Mouse (Mus musculus) liver, embryonic 12.5 days (tissue): Measurements from ENCODE around the gene Synj2. TPM values are rescaled to one million over a fixed set of nuclear protein-coding genes. Genes with fewer than 3 reads are reported as not detected.
"Not testable (repeated sequence)": the region's sequence is repeated elsewhere in the genome, so short reads cannot be mapped to it uniquely, and the experiment has no call there.

Source experiments
- ATAC-seq: fragments of 200-750 bp; cut with Nextera tagmentation; 2 replicates; pipeline ENCODE4 v1.8.0; 2017; ENCODE audit warnings: moderate number of reproducible peaks, mild to moderate bottlenecking, moderate library complexity
- H3K27ac ChIP-seq: fragments of 300-500 bp; sonication (generic); 2 replicates; pipeline ENCODE4 v1.5.1; 2016; ENCODE audit warnings: mild to moderate bottlenecking
- H3K27me3 ChIP-seq: fragments of 300-500 bp; sonication (generic); replicated peaks from 2 replicates; pipeline ENCODE4 v1.6.1; 2016; ENCODE audit warnings: mild to moderate bottlenecking, moderate library complexity
- H3K36me3 ChIP-seq: fragments of 300-500 bp; sonication (generic); 2 replicates; pipeline ENCODE4 v1.6.1; 2016; ENCODE audit warnings: mild to moderate bottlenecking, moderate library complexity
- H3K4me1 ChIP-seq: fragments of 300-500 bp; sonication (generic); 2 replicates; pipeline ENCODE4 v1.6.1; 2016
- H3K4me2 ChIP-seq: fragments of 300-500 bp; sonication (generic); 2 replicates; pipeline ENCODE4 v1.6.1; 2016; ENCODE audit warnings: mild to moderate bottlenecking, moderate library complexity
- H3K4me3 ChIP-seq: fragments of 300-500 bp; sonication (generic); 2 replicates; pipeline ENCODE4 v1.5.1; 2016; ENCODE audit warnings: mild to moderate bottlenecking, moderate library complexity
- H3K9ac ChIP-seq: fragments of 300-500 bp; sonication (generic); 2 replicates; pipeline ENCODE4 v1.6.1; 2016; ENCODE audit warnings: mild to moderate bottlenecking, moderate library complexity
- H3K9me3 ChIP-seq: fragments of 300-500 bp; sonication (generic); replicated peaks from 2 replicates; pipeline ENCODE4 v1.6.1; 2016; ENCODE audit warnings: mild to moderate bottlenecking, moderate library complexity
- WGBS: fragments of 180-500 bp; shearing (Covaris S2); methylation state at CpG from one replicate; pipeline ENCODE4 v1.1.7; 2016; ENCODE audit not compliant: insufficient replicate concordance; 5-methylcytosine and 5-hydroxymethylcytosine counted together
- polyA plus RNA-seq: library from polyadenylated mRNA; unstranded; fragments of >200 nt; fragmentation: Nextera tagmentation; extraction: Ambion mirVana; gene quantifications from 2 replicates; pipeline ENCODE4 v1.2.1, GENCODE M21; 2016

The Synj2 gene
- polyA plus RNA-seq, 1 experiment from 2014 or later = 1.6 TPM

DNA sequence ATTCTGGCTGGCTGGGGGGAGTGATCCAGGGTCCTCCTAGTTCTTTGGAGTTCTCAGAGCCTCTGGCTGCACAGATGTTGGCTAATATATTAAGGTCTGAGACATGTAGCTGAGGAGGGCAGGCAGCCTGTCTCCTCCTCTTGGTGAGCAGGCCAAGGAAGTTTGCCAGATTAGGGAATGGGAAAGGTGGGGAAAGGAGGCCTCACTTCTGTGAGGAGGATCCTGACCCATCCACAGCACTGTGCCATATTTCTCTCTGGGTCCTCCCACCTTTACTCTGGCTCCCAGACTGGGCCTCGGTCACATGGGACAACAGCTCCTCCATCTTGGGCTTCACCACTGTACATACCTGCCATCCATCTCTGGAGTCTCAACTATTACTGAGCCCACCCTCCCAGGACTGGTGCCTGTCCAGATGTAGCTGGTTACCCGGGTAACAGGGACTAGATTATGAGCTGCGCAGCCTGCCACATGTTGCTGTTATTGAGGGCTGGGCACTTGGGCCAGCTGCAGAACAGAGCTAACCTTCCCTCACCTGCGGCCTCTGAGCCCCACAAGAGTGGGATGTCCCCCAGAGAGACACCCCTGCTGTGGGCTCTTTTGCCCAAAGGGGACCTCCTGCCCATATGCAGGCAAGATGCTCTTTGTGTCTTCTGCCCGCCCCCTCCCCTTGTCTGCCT is 66.2 kb downstream of the Synj2 start:
- H3K4me1 ChIP-seq = peaks cover 29% of the 10 kb centered on the region
- H3K27me3 ChIP-seq = 0 out of 2 replicates have a peak, but pooled peaks cover 5% of the 10 kb centered on the region
- H3K27ac ChIP-seq = no peak overlapping the region
- H3K9ac ChIP-seq = no peak overlapping the region
- H3K4me3 ChIP-seq = no peak overlapping the region
- WGBS = 68% methylated on average over 5 of the region's 5 CpGs
- no peaks in the 10 kb centered on the region for H3K9me3 ChIP-seq
- ATAC-seq = no peak
- H3K36me3 ChIP-seq = peaks cover 4% of the 10 kb centered on the region; the same call in 1 of the 2 replicates
- H3K4me2 ChIP-seq = no peak overlapping the region

DNA sequence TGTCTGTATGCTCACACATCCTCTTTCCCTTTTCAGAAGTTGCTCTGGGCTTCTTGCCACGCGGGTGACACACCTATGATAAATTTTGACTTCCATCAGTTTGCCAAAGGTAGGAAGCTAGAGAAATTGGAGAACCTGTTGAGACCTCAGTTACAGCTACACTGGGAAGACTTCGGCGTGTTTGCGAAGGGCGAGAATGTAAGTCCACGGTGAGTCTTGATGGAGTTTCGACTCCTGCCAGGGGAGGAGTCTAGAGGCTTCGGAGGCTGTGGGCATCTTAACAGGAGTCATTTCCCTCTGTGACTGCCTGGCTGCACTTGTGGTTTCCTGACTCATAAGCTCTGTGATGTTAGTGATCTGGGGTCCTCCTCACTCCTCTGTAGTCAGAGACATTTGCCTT is 66.8 kb downstream of the Synj2 start:
- no peak overlapping the region for H3K4me3 ChIP-seq
- peaks cover 4% of the 10 kb centered on the region; the same call in 1 of the 2 replicates for H3K36me3 ChIP-seq
- no peaks in the 10 kb centered on the region for H3K9me3 ChIP-seq
- ATAC-seq = no peak
- H3K4me2 ChIP-seq = no peak overlapping the region
- no peak overlapping the region for H3K27ac ChIP-seq
- no peak overlapping the region for H3K9ac ChIP-seq
- 29% methylated on average over 9 of the region's 9 CpGs for WGBS
- H3K27me3 ChIP-seq = no peaks in the 10 kb centered on the region
- peaks cover 29% of the 10 kb centered on the region for H3K4me1 ChIP-seq

DNA sequence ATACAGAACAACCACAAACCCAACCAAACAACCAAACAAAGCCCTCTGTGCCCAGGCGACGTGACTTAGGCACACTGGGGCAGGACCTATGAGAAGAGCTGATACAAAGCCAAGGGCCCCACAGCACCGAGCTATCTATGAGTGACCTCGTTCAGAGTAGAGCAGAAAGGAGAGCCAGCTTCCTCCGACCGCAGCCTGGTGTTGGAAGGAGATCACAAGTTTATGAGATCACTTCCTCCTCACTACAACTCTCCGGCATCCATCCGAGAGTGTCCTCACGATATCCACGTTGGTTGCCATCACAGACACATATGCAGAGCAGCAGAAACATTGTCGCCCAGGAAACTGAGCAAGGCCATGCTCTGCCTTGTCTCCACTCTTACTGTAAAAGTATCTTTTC is 67.5 kb downstream of the Synj2 start:
- H3K9me3 ChIP-seq = no peaks in the 10 kb centered on the region
- H3K4me1 ChIP-seq = peaks cover 29% of the 10 kb centered on the region
- 0 out of 2 replicates have a peak overlapping the region, but pooled peaks have one; percentile 21 for H3K27ac ChIP-seq
- H3K9ac ChIP-seq = no peak overlapping the region
- no peak overlapping the region for H3K4me2 ChIP-seq
- ATAC-seq = no peak
- WGBS = 14% methylated on average over 11 of the region's 11 CpGs
- no peak overlapping the region for H3K4me3 ChIP-seq
- peaks cover 4% of the 10 kb centered on the region; the same call in 1 of the 2 replicates for H3K36me3 ChIP-seq
- no peaks in the 10 kb centered on the region for H3K27me3 ChIP-seq

- Histone ChIP-seq H3K4me3 (no peak overlapping the region), H3K4me2 (no peak overlapping the region), H3K9ac (no peak overlapping the region), H3K36me3 (peaks cover 4% of the 10 kb centered on the region; the same call in 1 of the 2 replicates), H3K27me3 (no peaks in the 10 kb centered on the region), H3K9me3 (no peaks in the 10 kb centered on the region), H3K4me1 (peaks cover 29% of the 10 kb centered on the region), H3K27ac (no peak overlapping the region)
- ATAC-seq = no peak
- 82% methylated on average over 4 of the region's 4 CpGs for WGBS
Measured at GRCm38 (mm10) chr17:6009606-6010005, 68.5 kb downstream of the Synj2 start.

- no peak for ATAC-seq
- Histone ChIP-seq H3K4me1 (peaks cover 24% of the 10 kb centered on the region), H3K9me3 (no peaks in the 10 kb centered on the region), H3K9ac (no peak overlapping the region), H3K27me3 (no peaks in the 10 kb centered on the region), H3K27ac (no peak overlapping the region), H3K36me3 (peaks cover 4% of the 10 kb centered on the region; the same call in 1 of the 2 replicates), H3K4me2 (no peak overlapping the region), H3K4me3 (no peak overlapping the region)
- 67% methylated on average over 4 of the region's 4 CpGs for WGBS
Measured at GRCm38 (mm10) chr17:6013079-6013478, 72.0 kb downstream of the Synj2 start.

DNA sequence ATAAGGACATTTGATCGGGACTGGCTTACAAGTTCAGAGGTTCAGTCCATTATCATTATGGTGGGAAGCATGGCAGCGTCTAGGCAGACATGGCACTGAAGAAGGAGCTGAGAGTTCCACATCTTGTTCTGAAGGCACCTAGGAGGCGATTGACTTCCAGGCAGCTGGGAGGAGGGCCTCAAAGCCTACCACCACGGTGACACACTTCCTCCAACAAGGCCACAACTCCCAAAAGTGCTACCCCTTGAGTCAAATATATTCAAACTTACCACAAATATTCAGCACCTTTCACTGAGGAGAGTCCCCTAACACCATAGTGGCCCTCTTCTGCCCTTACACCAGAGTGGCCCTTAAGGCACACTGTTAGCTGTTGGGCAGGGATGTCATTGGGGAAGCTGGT is 73.9 kb downstream of the Synj2 start:
- Histone ChIP-seq H3K27ac (no peak overlapping the region), H3K27me3 (no peaks in the 10 kb centered on the region), H3K4me3 (no peak overlapping the region), H3K4me2 (no peak overlapping the region), H3K9ac (no peak overlapping the region), H3K9me3 (no peaks in the 10 kb centered on the region), H3K4me1 (peaks cover 20% of the 10 kb centered on the region), H3K36me3 (0 out of 2 replicates have a peak, but pooled peaks cover 4% of the 10 kb centered on the region)
- 48% methylated on average over 4 of the region's 4 CpGs for WGBS
- no peak for ATAC-seq

GRCm38 (mm10) chr17:6016213-6016780 is 75.2 kb downstream of the Synj2 start:
- whole genome bisulfite sequencing = 26% methylated on average over 7 of the region's 7 CpGs

GRCm38 (mm10) chr17:6017268-6017667 is 76.2 kb downstream of the Synj2 start:
- H3K27ac ChIP-seq = no peak overlapping the region
- no peaks in the 10 kb centered on the region for H3K27me3 ChIP-seq
- no peak overlapping the region for H3K4me3 ChIP-seq
- H3K36me3 ChIP-seq = no peaks in the 10 kb centered on the region
- peaks cover 29% of the 10 kb centered on the region for H3K4me1 ChIP-seq
- WGBS = 61% methylated on average over 12 of the region's 12 CpGs
- H3K9ac ChIP-seq = no peak overlapping the region
- ATAC-seq = no peak
- H3K4me2 ChIP-seq = no peak overlapping the region
- H3K9me3 ChIP-seq = no peaks in the 10 kb centered on the region

More at GRCm38 (mm10) chr17:6016213-6016780, 75.2 kb downstream of the Synj2 start:
- ATAC-seq = peak; percentile 69
- Histone ChIP-seq H3K36me3 (no peaks in the 10 kb centered on the region), H3K27ac (peak overlapping the region; percentile 49; the same call in 1 of the 2 replicates), H3K27me3 (no peaks in the 10 kb centered on the region), H3K4me1 (peaks cover 29% of the 10 kb centered on the region), H3K9me3 (no peaks in the 10 kb centered on the region), H3K9ac (no peak overlapping the region), H3K4me3 (no peak overlapping the region), H3K4me2 (no peak overlapping the region)

DNA sequence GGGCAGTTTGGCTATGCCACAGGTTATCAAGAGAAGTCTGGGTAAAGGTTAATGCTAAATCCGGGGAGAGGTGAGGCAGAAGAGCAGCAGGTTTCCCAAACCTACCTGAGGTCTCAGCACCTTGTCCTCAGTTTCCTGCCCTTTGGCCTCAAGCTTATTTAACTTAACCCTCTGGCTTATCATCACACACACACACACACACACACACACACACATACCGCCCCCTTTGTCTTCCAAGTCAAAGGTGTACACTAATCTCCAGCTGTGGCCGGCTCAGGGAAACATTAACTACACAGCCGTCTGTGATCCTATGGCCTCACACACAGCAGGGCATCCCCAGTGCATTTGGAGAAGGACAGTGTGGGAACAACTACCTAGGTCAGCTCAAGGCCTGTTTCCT is 77.3 kb downstream of the Synj2 start:
- ATAC-seq = peak; percentile 63
- Histone ChIP-seq H3K9me3 (no peaks in the 10 kb centered on the region), H3K9ac (no peak overlapping the region), H3K27me3 (no peaks in the 10 kb centered on the region), H3K36me3 (no peaks in the 10 kb centered on the region), H3K4me1 (peaks cover 29% of the 10 kb centered on the region), H3K4me2 (no peak overlapping the region), H3K27ac (no peak overlapping the region), H3K4me3 (no peak overlapping the region)
- WGBS = 55% methylated on average over 4 of the region's 4 CpGs

GRCm38 (mm10) chr17:6019776-6020175 is 78.7 kb downstream of the Synj2 start:
- Histone ChIP-seq H3K9ac (no peak overlapping the region), H3K27me3 (no peaks in the 10 kb centered on the region), H3K36me3 (peaks cover under 1% of the 10 kb centered on the region; the same call in 1 of the 2 replicates), H3K9me3 (no peaks in the 10 kb centered on the region), H3K4me2 (no peak overlapping the region), H3K4me1 (peaks cover 29% of the 10 kb centered on the region), H3K4me3 (no peak overlapping the region), H3K27ac (no peak overlapping the region)
- WGBS = 28% methylated on average over 2 of the region's 2 CpGs
- no peak for ATAC-seq

GRCm38 (mm10) chr17:6020636-6021035 is 79.6 kb downstream of the Synj2 start:
- Histone ChIP-seq H3K4me3 (no peak overlapping the region), H3K27ac (no peak overlapping the region), H3K9me3 (no peaks in the 10 kb centered on the region), H3K4me1 (peaks cover 29% of the 10 kb centered on the region), H3K27me3 (no peaks in the 10 kb centered on the region), H3K9ac (no peak overlapping the region), H3K4me2 (no peak overlapping the region), H3K36me3 (peaks cover 3% of the 10 kb centered on the region; the same call in 1 of the 2 replicates)
- no peak for ATAC-seq
- 38% methylated on average over 7 of the region's 7 CpGs for WGBS

DNA sequence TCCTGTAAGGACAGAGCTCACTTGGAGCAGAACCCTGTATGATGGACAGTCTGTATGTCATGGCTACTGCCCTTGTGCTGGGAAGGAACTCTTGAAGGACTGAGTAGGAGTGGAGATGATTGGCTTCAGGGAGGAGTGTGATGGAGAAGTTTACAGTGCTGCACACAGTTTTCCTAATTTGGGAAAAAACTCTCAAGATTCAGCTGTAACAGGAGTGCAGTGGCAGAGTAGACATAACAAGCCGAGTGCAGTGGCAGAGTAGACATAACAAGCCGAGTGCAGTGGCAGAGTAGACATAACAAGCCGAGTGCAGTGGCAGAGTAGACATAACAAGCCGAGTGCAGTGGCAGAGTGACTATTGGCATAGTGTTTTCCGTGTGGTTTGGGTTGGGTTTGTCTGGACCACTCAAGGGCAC is 80.3 kb downstream of the Synj2 start:
- H3K27me3 ChIP-seq, H3K9me3 ChIP-seq, H3K27ac ChIP-seq, ATAC-seq, H3K4me3 ChIP-seq, H3K9ac ChIP-seq, H3K4me2 ChIP-seq, H3K36me3 ChIP-seq: not testable (repeated sequence)
- 43% methylated on average over 5 of the region's 5 CpGs for WGBS
- peaks cover 24% of the 10 kb centered on the region; the same call in 1 of the 2 replicates for H3K4me1 ChIP-seq
